Mouse (Mus musculus) heart, embryonic 11.5 days (tissue): ENCODE measurements around the gene Oosp1. TPM values are rescaled to one million over a fixed set of nuclear protein-coding genes. Genes with fewer than 3 reads are reported as not detected.

Source experiments
- ATAC-seq: fragments of 200-750 bp; cut with Nextera tagmentation; replicated peaks from 2 replicates; pipeline ENCODE4 v1.8.0; 2017; ENCODE audit warnings: moderate library complexity; ENCODE audit not compliant: insufficient number of reproducible peaks, low FRiP score, low TSS enrichment
- H3K27ac ChIP-seq: fragments of 300-500 bp; sonication (generic); 2 replicates; pipeline ENCODE4 v1.5.1; 2014; ENCODE audit warnings: mild to moderate bottlenecking, low read depth, low read length
- H3K27me3 ChIP-seq: fragments of 300-500 bp; sonication (generic); 2 replicates; pipeline ENCODE4 v1.6.1; 2014; ENCODE audit warnings: mild to moderate bottlenecking, low read length, mixed read lengths; ENCODE audit not compliant: control insufficient read depth, insufficient read depth
- H3K36me3 ChIP-seq: fragments of 300-500 bp; sonication (generic); 2 replicates; pipeline ENCODE4 v1.6.1; 2014; ENCODE audit warnings: mild to moderate bottlenecking, low read length, moderate library complexity, mixed read lengths; ENCODE audit not compliant: control insufficient read depth, insufficient read depth
- H3K4me1 ChIP-seq: fragments of 300-500 bp; sonication (generic); 2 replicates; pipeline ENCODE4 v1.6.1; 2014; ENCODE audit warnings: low read length; ENCODE audit not compliant: control insufficient read depth, insufficient read depth
- H3K4me2 ChIP-seq: fragments of 300-500 bp; sonication (generic); 2 replicates; pipeline ENCODE4 v1.6.1; 2014; ENCODE audit warnings: mild to moderate bottlenecking, moderate library complexity
- H3K4me3 ChIP-seq: fragments of 300-500 bp; sonication (generic); 2 replicates; pipeline ENCODE4 v1.5.1; 2014; ENCODE audit warnings: low read depth, low read length
- H3K9ac ChIP-seq: fragments of 300-500 bp; sonication (generic); 2 replicates; pipeline ENCODE4 v1.6.1; 2014; ENCODE audit warnings: mild to moderate bottlenecking, low read depth, low read length, moderate library complexity
- H3K9me3 ChIP-seq: fragments of 300-500 bp; sonication (generic); replicated peaks from 2 replicates; pipeline ENCODE4 v1.6.1; 2016; ENCODE audit warnings: low read length; ENCODE audit not compliant: control insufficient read depth
- WGBS: fragments of 180-500 bp; shearing (Covaris S2); extraction: QIAGEN DNeasy Blood & Tissue Kit; methylation state at CpG from one replicate; pipeline ENCODE4 v1.1.7; 2014; ENCODE audit not compliant: insufficient replicate concordance; 5-methylcytosine and 5-hydroxymethylcytosine counted together
- polyA plus RNA-seq: library from polyadenylated mRNA; unstranded; fragments of >200 nt; fragmentation: Nextera tagmentation; extraction: Ambion mirVana; gene quantifications from 2 replicates; pipeline ENCODE4 v1.2.1, GENCODE M21; 2014

Oosp1 gene
- polyA plus RNA-seq, result not detected in 2 replicates

- H3K36me3 ChIP-seq, result no peaks in the 10 kb centered on the region
- no peaks in the 10 kb centered on the region for H3K4me1 ChIP-seq
- H3K4me3 ChIP-seq, result no peak within 1 kb of the TSS
- ATAC-seq, result no peak
- no peak within 1 kb of the TSS for H3K4me2 ChIP-seq
- no peaks in the 10 kb centered on the region for H3K27me3 ChIP-seq
- H3K9me3 ChIP-seq, result no peaks in the 10 kb centered on the region
- 67% methylated on average over 5 of the region's 5 CpGs for WGBS
- no peak within 1 kb of the TSS for H3K27ac ChIP-seq
- no peak within 1 kb of the TSS for H3K9ac ChIP-seq
Measured at GRCm38 (mm10) chr19:11690839-11691238, at the start of gene Oosp1. Gene Oosp1, minus strand, starts transcription at chr19:11691150.

GRCm38 (mm10) chr19:11736455-11736854 is 45.5 kb upstream of the Oosp1 start:
- Histone ChIP-seq H3K27ac (no peak overlapping the region), H3K9me3 (no peaks in the 10 kb centered on the region), H3K4me1 (no peaks in the 10 kb centered on the region), H3K9ac (no peak overlapping the region), H3K4me3 (no peak overlapping the region), H3K27me3 (no peaks in the 10 kb centered on the region), H3K4me2 (no peak overlapping the region), H3K36me3 (no peaks in the 10 kb centered on the region)
- ATAC-seq, result no peak
- WGBS, result 46% methylated on average over 1 of the region's 1 CpGs

- Histone ChIP-seq H3K36me3 (no peaks in the 10 kb centered on the region), H3K4me3 (no peak overlapping the region), H3K9me3 (no peaks in the 10 kb centered on the region), H3K4me1 (no peaks in the 10 kb centered on the region), H3K9ac (no peak overlapping the region), H3K4me2 (no peak overlapping the region), H3K27me3 (no peaks in the 10 kb centered on the region), H3K27ac (no peak overlapping the region)
- WGBS, result 62% methylated on average over 1 of the region's 1 CpGs
- no peak for ATAC-seq
Measured at GRCm38 (mm10) chr19:11730278-11730677, 39.3 kb upstream of the Oosp1 start.

- Histone ChIP-seq H3K9ac (no peak overlapping the region), H3K27ac (no peak overlapping the region), H3K4me1 (no peaks in the 10 kb centered on the region), H3K4me2 (no peak overlapping the region), H3K9me3 (no peaks in the 10 kb centered on the region), H3K36me3 (no peaks in the 10 kb centered on the region), H3K27me3 (no peaks in the 10 kb centered on the region), H3K4me3 (no peak overlapping the region)
- ATAC-seq, result no peak
- 85% methylated on average over 5 of the region's 5 CpGs for WGBS
Measured at GRCm38 (mm10) chr19:11727304-11727703, 36.4 kb upstream of the Oosp1 start.

GRCm38 (mm10) chr19:11725915-11726314 is 35.0 kb upstream of the Oosp1 start:
- Histone ChIP-seq H3K36me3 (no peaks in the 10 kb centered on the region), H3K27ac (no peak overlapping the region), H3K4me3 (no peak overlapping the region), H3K4me2 (no peak overlapping the region), H3K27me3 (no peaks in the 10 kb centered on the region), H3K9ac (no peak overlapping the region), H3K4me1 (no peaks in the 10 kb centered on the region), H3K9me3 (no peaks in the 10 kb centered on the region)
- 60% methylated on average over 2 of the region's 2 CpGs for WGBS
- ATAC-seq, result no peak

- Histone ChIP-seq H3K9me3 (no peaks in the 10 kb centered on the region), H3K4me1 (no peaks in the 10 kb centered on the region), H3K4me2 (no peak overlapping the region), H3K4me3 (no peak overlapping the region), H3K9ac (no peak overlapping the region), H3K27ac (no peak overlapping the region), H3K36me3 (no peaks in the 10 kb centered on the region), H3K27me3 (no peaks in the 10 kb centered on the region)
- 70% methylated on average over 6 of the region's 6 CpGs for WGBS
- ATAC-seq, result no peak
Measured at GRCm38 (mm10) chr19:11724275-11724674, 33.3 kb upstream of the Oosp1 start.

- H3K27ac ChIP-seq, result no peak overlapping the region
- no peak overlapping the region for H3K4me2 ChIP-seq
- H3K9ac ChIP-seq, result no peak overlapping the region
- no peaks in the 10 kb centered on the region for H3K27me3 ChIP-seq
- WGBS, result 79% methylated on average over 2 of the region's 2 CpGs
- no peak for ATAC-seq
- no peak overlapping the region for H3K4me3 ChIP-seq
- H3K36me3 ChIP-seq, result no peaks in the 10 kb centered on the region
- H3K4me1 ChIP-seq, result no peaks in the 10 kb centered on the region
- H3K9me3 ChIP-seq, result no peaks in the 10 kb centered on the region
Measured at GRCm38 (mm10) chr19:11723870-11724269, 32.9 kb upstream of the Oosp1 start.

GRCm38 (mm10) chr19:11720071-11720470 is 29.1 kb upstream of the Oosp1 start:
- H3K4me1 ChIP-seq, result no peaks in the 10 kb centered on the region
- H3K27me3 ChIP-seq, result no peaks in the 10 kb centered on the region
- H3K36me3 ChIP-seq, result no peaks in the 10 kb centered on the region
- H3K4me2 ChIP-seq, result no peak overlapping the region
- no peak overlapping the region for H3K9ac ChIP-seq
- 80% methylated on average over 3 of the region's 3 CpGs for WGBS
- H3K27ac ChIP-seq, result no peak overlapping the region
- no peak for ATAC-seq
- no peak overlapping the region for H3K4me3 ChIP-seq
- H3K9me3 ChIP-seq, result no peaks in the 10 kb centered on the region

GRCm38 (mm10) chr19:11712451-11712850 is 21.5 kb upstream of the Oosp1 start:
- no peak for ATAC-seq
- 71% methylated on average over 4 of the region's 4 CpGs for WGBS
- Histone ChIP-seq H3K4me1 (no peaks in the 10 kb centered on the region), H3K27me3 (no peaks in the 10 kb centered on the region), H3K4me3 (no peak overlapping the region), H3K4me2 (no peak overlapping the region), H3K9ac (no peak overlapping the region), H3K27ac (no peak overlapping the region), H3K36me3 (no peaks in the 10 kb centered on the region), H3K9me3 (no peaks in the 10 kb centered on the region)
